Mouse (Mus musculus): Measurements from ENCODE around the gene Snx20. TPM values are rescaled to one million over a fixed set of nuclear protein-coding genes. Genes with fewer than 3 reads are reported as not detected.
"Not testable (repeated sequence)": the region's sequence is repeated elsewhere in the genome, so short reads cannot be mapped to it uniquely, and the experiment has no call there.

Gene Snx20
- polyA plus RNA-seq, 1 experiment from 2014 or later = 1.1 TPM

GRCm38 (mm10) chr8:88664947-88665346 lies 29.0 kb upstream of the Snx20 start:
- WGBS = 76% methylated on average over 19 of the region's 19 CpGs
- Histone ChIP-seq H3K4me1 (replicated peaks) (peaks cover 13% of the 10 kb centered on the region), H3K27ac (replicated peaks) (no peak overlapping the region), H3K9me3 (no peaks in the 10 kb centered on the region), H3K27me3 (no peaks in the 10 kb centered on the region), H3K4me3 (no peak overlapping the region), H3K4me2 (no peak overlapping the region), H3K9ac (no peak overlapping the region), H3K36me3 (no peaks in the 10 kb centered on the region)
- ATAC-seq (ENCODE audit: low read depth) = no peak

GRCm38 (mm10) chr8:88664121-88664520 lies 28.2 kb upstream of the Snx20 start:
- Histone ChIP-seq H3K4me2 (no peak overlapping the region), H3K4me3 (no peak overlapping the region), H3K27me3 (no peaks in the 10 kb centered on the region), H3K9me3 (no peaks in the 10 kb centered on the region), H3K4me1 (replicated peaks) (peaks cover 12% of the 10 kb centered on the region), H3K9ac (no peak overlapping the region), H3K27ac (replicated peaks) (no peak overlapping the region), H3K36me3 (no peaks in the 10 kb centered on the region)
- 74% methylated on average over 16 of the region's 16 CpGs for WGBS
- ATAC-seq (ENCODE audit: low read depth) = no peak

- H3K4me2 ChIP-seq = no peak overlapping the region
- no peak overlapping the region for H3K4me3 ChIP-seq
- H3K4me1 ChIP-seq (replicated peaks) = no peaks in the 10 kb centered on the region
- no peaks in the 10 kb centered on the region for H3K36me3 ChIP-seq
- 84% methylated on average over 6 of the region's 6 CpGs for WGBS
- H3K27me3 ChIP-seq = no peaks in the 10 kb centered on the region
- H3K27ac ChIP-seq (replicated peaks) = no peak overlapping the region
- no peak for ATAC-seq (ENCODE audit: low read depth)
- H3K9me3 ChIP-seq = no peaks in the 10 kb centered on the region
- no peak overlapping the region for H3K9ac ChIP-seq
These were observed 26.5 kb upstream of the Snx20 start for GRCm38 (mm10) chr8:88662401-88662821.

GRCm38 (mm10) chr8:88659873-88660272 lies 23.9 kb upstream of the Snx20 start:
- no peaks in the 10 kb centered on the region for H3K36me3 ChIP-seq
- 83% methylated on average over 3 of the region's 3 CpGs for WGBS
- H3K27ac ChIP-seq (replicated peaks) = no peak overlapping the region
- H3K4me3 ChIP-seq = no peak overlapping the region
- H3K9ac ChIP-seq = no peak overlapping the region
- H3K4me1 ChIP-seq (replicated peaks) = no peaks in the 10 kb centered on the region
- H3K9me3 ChIP-seq = no peaks in the 10 kb centered on the region
- no peaks in the 10 kb centered on the region for H3K27me3 ChIP-seq
- no peak for ATAC-seq (ENCODE audit: low read depth)
- H3K4me2 ChIP-seq = no peak overlapping the region

- no peak for ATAC-seq (ENCODE audit: low read depth)
- Histone ChIP-seq H3K9me3 (no peaks in the 10 kb centered on the region), H3K27ac (replicated peaks) (no peak overlapping the region), H3K4me2 (no peak overlapping the region), H3K9ac (no peak overlapping the region), H3K4me1 (replicated peaks) (no peaks in the 10 kb centered on the region; the same call in 1 of the 2 replicates), H3K4me3 (no peak overlapping the region), H3K27me3 (no peaks in the 10 kb centered on the region), H3K36me3 (no peaks in the 10 kb centered on the region)
These were observed 19.4 kb upstream of the Snx20 start for GRCm38 (mm10) chr8:88655334-88655733.

- 59% methylated on average over 4 of the region's 4 CpGs for WGBS
- ATAC-seq (ENCODE audit: low read depth) = not testable (repeated sequence)
These were observed 15.2 kb upstream of the Snx20 start for GRCm38 (mm10) chr8:88651122-88651521.

GRCm38 (mm10) chr8:88650016-88650708 lies 14.2 kb upstream of the Snx20 start:
- H3K36me3 ChIP-seq = no peaks in the 10 kb centered on the region
- H3K27me3 ChIP-seq = peaks cover 7% of the 10 kb centered on the region
- no peak for ATAC-seq (ENCODE audit: low read depth)
- no peaks in the 10 kb centered on the region for H3K9me3 ChIP-seq
- no peak overlapping the region for H3K4me2 ChIP-seq
- H3K4me1 ChIP-seq (replicated peaks) = peaks cover 15% of the 10 kb centered on the region
- WGBS = 84% methylated on average over 6 of the region's 6 CpGs
- H3K4me3 ChIP-seq = no peak overlapping the region
- H3K9ac ChIP-seq = no peak overlapping the region
- H3K27ac ChIP-seq (replicated peaks) = no peak overlapping the region

More at GRCm38 (mm10) chr8:88651122-88651521, 15.2 kb upstream of the Snx20 start:
- not testable (repeated sequence) for H3K27ac ChIP-seq (replicated peaks); H3K36me3 ChIP-seq; H3K4me2 ChIP-seq; H3K4me3 ChIP-seq; H3K9ac ChIP-seq; H3K9me3 ChIP-seq; H3K27me3 ChIP-seq
- peaks cover 15% of the 10 kb centered on the region for H3K4me1 ChIP-seq (replicated peaks)

GRCm38 (mm10) chr8:88648322-88648721 lies 12.4 kb upstream of the Snx20 start:
- Histone ChIP-seq H3K9ac (no peak overlapping the region), H3K4me1 (replicated peaks) (peaks cover 15% of the 10 kb centered on the region), H3K27ac (replicated peaks) (no peak overlapping the region), H3K4me3 (no peak overlapping the region), H3K27me3 (peaks cover 7% of the 10 kb centered on the region), H3K4me2 (no peak overlapping the region), H3K9me3 (no peaks in the 10 kb centered on the region), H3K36me3 (no peaks in the 10 kb centered on the region)
- ATAC-seq (ENCODE audit: low read depth) = no peak

- Histone ChIP-seq H3K27me3 (peaks cover 7% of the 10 kb centered on the region), H3K36me3 (no peaks in the 10 kb centered on the region), H3K9me3 (no peaks in the 10 kb centered on the region), H3K4me1 (replicated peaks) (peaks cover 15% of the 10 kb centered on the region), H3K4me2 (peak within 1 kb of the TSS; percentile 57), H3K9ac (peak within 1 kb of the TSS; percentile 43), H3K4me3 (peak within 1 kb of the TSS; percentile 32), H3K27ac (replicated peaks) (no peak within 1 kb of the TSS)
- ATAC-seq (ENCODE audit: low read depth) = no peak; the same call in 1 of the 2 replicates
- WGBS = 9% methylated on average over 33 of the region's 33 CpGs
These were observed 11.2 kb upstream of the Snx20 start, which contains the start of gene Nod2 for GRCm38 (mm10) chr8:88646837-88647778. Gene Nod2 (plus strand): TSS chr8:88647315.

- peaks cover 2% of the 10 kb centered on the region for H3K27me3 ChIP-seq
- 73% methylated on average over 5 of the region's 5 CpGs for WGBS
- H3K36me3 ChIP-seq = no peaks in the 10 kb centered on the region
- H3K4me1 ChIP-seq (replicated peaks) = peaks cover 12% of the 10 kb centered on the region
- no peak for ATAC-seq (ENCODE audit: low read depth)
- H3K9ac ChIP-seq = no peak overlapping the region
- no peak overlapping the region for H3K4me3 ChIP-seq
- no peak overlapping the region for H3K4me2 ChIP-seq
- H3K27ac ChIP-seq (replicated peaks) = no peak overlapping the region
- H3K9me3 ChIP-seq = no peaks in the 10 kb centered on the region
These were observed 7.0 kb upstream of the Snx20 start for GRCm38 (mm10) chr8:88642734-88643564.

GRCm38 (mm10) chr8:88638908-88639307 lies 3.0 kb upstream of the Snx20 start:
- Histone ChIP-seq H3K9me3 (no peaks in the 10 kb centered on the region), H3K27ac (replicated peaks) (no peak overlapping the region), H3K4me2 (no peak overlapping the region), H3K4me1 (replicated peaks) (no peaks in the 10 kb centered on the region), H3K9ac (no peak overlapping the region), H3K4me3 (no peak overlapping the region), H3K36me3 (no peaks in the 10 kb centered on the region), H3K27me3 (no peaks in the 10 kb centered on the region)
- 90% methylated on average over 3 of the region's 3 CpGs for WGBS
- ATAC-seq (ENCODE audit: low read depth) = no peak

Data from neural tube, embryonic 13.5 days (tissue).